Mouse (Mus musculus) erythroblast, embryonic 14.5 days (primary cell): Measurements from ENCODE around the gene Hes7.

ENCODE experiments used
- GATA1 ChIP-seq: IDR thresholded peaks from 2 replicates; pipeline ENCODE4 v1.6.1; 2012; ENCODE audit warnings: low read length, inconsistent platforms, mixed read lengths
- TAL1 ChIP-seq: IDR thresholded peaks from 3 replicates; pipeline ENCODE4 v1.6.1; 2012; ENCODE audit warnings: low read length, inconsistent platforms, mixed read lengths

- TF ChIP-seq TAL1 (no peak), GATA1 (no peak)
These were observed 13.9 kb downstream of the Hes7 start for GRCm38 (mm10) chr11:69133923-69134621.
